Mouse (Mus musculus) cerebellum, adult (tissue): ENCODE results near the gene Shroom4.

Source experiments
- ATAC-seq: cut with Nextera tagmentation; 2 replicates; pipeline ENCODE4 v1.9.2; 2017; ENCODE audit warnings: mild to moderate bottlenecking, moderate library complexity, mixed read lengths; ENCODE audit not compliant: insufficient number of reproducible peaks, low FRiP score, low TSS enrichment

Shroom4 gene

DNA sequence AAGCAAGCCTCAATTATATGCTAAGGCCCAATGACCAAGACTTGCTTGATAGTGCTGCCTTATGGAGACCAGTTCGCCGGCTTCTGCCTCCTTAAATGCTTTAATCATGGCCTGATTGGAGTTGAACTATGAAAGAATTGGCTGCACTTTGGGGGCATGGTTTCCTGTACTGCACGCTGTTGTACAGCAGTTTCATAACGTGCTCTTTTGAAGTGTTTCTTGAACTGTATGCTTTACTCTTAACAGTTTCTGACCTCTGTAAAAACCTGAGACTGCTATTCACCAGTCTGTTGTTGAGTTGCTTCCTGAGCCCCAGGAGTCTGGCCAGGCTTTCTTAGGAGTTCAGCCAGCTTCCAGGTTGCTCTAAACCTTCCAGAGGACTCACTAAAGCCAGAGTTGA lies 90.8 kb downstream of the Shroom4 start:
- no peak for ATAC-seq

GRCm38 (mm10) chrX:6495456-6495855 lies 95.8 kb downstream of the Shroom4 start:
- ATAC-seq, result no peak

GRCm38 (mm10) chrX:6496374-6496773 lies 96.7 kb downstream of the Shroom4 start:
- no peak for ATAC-seq

DNA sequence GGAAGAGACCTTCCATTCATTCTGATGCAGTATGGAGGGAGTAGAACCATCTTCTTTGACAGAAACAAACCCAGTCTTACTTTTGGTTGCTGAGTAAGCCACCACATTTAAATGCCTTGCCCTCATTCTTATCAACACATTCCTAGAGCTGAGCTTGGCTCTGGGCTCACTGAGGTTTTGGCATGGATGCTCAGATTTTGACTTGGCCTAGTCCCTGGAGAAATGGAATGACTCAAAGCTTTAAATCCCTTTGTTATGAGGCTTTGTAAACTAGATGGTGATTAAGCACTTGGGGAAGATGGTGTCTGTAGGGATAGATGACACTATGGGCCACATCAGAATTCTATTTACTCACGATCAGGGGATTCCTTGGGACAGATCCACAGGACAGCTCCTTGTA lies 102.2 kb downstream of the Shroom4 start:
- no peak for ATAC-seq

DNA sequence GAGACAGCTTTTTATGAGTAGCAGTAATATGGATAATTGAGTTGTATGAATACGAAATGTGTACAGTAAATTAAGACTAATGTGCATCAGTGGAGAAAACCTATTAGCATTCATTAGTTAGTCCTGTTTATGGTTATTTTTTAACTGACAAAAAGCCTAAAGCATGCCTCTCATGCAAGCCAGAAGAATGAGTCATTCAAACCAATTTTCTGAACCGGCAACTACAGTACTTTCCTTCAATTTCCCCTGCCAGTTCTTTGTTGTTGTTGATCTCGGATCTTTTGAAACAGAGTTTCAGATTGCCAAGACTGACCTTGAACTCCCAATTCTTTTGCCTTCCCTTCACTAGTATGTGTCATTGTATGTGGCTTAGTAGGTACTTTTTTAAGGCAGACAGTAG lies 117.6 kb downstream of the Shroom4 start:
- ATAC-seq, result no peak

DNA sequence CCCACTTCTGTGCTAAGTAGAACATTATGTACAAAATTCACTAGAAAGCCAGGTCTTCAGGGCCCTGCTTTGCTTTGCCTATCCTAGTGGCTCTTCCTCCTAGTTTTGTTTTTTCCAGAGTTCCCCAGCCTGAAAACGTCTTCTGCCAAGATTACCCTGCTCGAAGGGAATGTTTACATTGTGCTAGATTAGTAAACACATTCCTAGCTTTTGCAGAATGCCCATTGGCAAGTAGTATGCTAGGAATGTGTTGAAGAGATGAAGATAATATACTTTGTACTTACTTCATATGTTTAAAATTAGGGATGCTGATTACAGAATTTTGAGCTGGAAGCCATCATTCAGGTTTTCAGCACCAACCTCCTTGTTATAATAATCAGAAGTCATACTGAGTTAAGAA lies 118.8 kb downstream of the Shroom4 start:
- no peak for ATAC-seq

- no peak for ATAC-seq
These were observed 123.3 kb downstream of the Shroom4 start for GRCm38 (mm10) chrX:6522935-6523334.

- ATAC-seq, result no peak
These were observed 137.0 kb downstream of the Shroom4 start for GRCm38 (mm10) chrX:6536636-6537035.

DNA sequence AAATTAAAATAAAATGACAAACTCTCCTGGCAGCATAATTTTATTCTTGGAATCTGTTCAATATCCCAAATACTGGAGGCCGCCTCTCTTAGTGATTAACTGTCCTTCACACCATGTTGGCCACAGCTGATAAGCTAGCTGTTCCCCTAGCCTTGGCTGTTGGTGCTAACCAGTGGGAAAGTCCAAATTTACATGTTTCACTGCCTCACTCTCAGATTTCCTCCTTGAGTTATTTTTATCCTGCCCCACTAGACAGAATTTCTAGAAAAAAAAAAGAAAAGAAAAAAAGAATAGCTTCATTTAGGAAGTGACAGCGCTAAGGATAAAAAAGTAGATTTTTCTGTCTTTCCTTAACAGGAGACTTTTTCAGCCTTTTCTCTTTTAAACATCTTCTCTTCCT lies 138.0 kb downstream of the Shroom4 start:
- no peak for ATAC-seq

DNA sequence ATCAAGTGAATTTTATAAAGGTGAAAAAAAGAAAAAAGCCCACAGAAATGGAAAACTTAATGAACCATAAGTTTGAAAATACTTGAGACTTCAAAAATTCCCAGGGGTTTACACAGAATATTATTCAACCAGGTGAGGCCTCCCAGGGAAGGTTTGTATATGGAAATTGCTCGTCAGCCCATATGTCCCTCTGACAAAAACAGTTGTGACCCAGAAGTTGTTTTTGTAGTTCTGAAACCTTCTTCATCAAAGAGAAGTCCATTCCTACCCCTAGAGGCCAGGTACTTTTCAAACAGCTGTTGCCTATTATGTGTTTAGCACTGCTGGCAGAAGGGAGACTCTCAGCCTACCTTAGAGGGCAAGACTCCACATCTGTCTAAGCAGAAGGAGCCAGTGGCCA lies 165.4 kb downstream of the Shroom4 start:
- ATAC-seq, result no peak

GRCm38 (mm10) chrX:6574511-6574910 lies 174.9 kb downstream of the Shroom4 start:
- no peak for ATAC-seq

DNA sequence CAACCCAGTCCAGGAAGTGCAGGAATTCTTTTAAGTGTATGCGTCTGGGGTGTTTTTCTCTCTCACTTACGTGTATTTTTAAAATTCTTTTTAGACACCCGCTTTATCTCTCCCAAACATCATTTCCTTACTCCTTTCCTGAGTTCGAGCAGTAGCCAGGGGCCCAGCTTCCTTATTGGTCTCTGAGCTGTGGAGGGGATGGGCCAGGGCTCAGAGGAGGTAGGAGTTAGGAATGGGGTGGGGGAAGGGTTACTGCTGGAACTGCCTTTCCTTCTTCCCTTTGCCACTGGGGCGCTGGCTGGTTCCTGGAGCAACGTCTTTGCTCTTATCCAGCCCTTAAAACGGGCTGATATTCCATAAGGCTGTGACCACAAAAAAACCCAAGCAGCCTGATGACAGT lies 177.3 kb downstream of the Shroom4 start:
- ATAC-seq, result no peak

DNA sequence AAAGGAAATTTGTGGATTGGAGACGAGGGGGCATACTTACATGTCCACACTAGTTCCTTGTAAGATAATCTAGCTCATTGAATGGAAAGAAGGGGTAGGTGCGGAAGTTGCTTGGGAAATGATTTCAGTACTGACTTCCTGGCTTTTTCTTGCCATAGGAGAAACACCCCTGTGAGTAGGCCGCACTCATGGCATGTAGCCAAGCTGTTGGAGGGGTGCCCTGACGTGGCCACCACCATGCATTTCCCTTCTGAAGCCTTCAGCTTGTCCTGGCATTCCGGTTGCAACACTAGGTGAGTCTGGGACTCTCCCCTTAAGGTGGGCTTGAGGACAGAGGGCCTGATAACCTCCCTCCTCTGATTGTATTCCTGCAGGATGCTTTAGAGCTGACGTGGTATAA lies 181.0 kb downstream of the Shroom4 start:
- ATAC-seq, result no peak

GRCm38 (mm10) chrX:6581181-6581580 lies 181.5 kb downstream of the Shroom4 start:
- ATAC-seq, result no peak

- ATAC-seq, result no peak
These were observed 183.0 kb downstream of the Shroom4 start for GRCm38 (mm10) chrX:6582646-6583045.

DNA sequence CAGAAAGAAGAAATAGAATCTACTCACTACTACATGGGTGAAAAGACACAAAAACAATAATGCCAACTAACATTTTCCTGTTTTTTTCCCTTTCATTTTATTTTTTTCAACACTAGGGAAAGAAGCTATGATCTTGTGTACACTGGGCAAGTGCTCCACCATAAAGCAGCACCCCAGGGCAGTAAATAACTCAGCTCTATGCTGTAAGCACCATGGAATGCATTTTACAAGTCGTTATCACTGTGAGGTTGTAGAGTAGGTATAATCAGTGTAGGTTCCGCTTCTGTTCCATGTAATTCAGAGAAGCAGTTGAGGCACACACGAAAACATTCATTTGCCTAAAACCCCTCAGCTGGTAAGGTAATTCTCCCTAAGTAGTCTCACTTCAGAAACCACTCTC lies 194.5 kb downstream of the Shroom4 start:
- ATAC-seq, result no peak

DNA sequence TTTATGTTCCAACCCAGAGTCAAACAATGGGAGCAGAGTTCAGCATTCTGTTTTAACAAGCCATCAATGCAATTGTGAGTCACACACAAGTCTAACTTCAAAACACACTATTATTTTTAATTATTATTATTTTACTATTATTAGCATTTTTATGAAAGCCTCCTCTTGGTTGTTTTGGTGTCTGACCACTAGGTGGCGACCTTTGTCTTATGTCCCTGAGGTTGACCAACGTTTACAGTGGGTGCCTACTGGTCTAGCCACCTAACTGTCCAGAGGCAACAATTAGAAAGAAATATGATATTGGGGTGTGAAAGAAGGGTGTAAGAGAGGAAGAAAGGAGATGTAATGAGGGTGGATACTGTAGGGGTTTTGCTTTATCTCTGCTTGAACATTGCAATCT lies 254.4 kb downstream of the Shroom4 start:
- ATAC-seq, result no peak

DNA sequence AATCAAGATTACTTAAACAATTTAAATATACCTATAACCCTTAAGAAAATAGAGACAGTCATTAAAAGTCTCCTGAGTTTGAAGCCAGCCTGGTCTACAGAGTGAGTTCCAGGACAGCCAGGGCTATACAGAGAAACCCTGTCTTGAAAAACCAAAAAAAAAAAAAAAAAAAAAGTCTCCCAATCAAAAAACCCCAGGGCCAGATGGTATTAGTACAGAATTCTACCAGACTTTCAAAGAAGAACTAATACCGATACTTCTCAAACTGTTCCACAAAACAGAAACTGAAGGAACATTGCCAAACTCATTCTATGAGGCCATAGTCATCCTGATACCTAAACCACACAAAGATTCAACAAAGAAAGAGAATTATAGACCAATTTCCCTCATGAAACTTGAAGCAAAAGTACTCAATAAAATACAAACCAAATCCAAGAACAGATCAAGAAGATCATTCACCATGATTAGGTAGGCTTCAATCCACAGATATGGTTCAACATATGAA lies 259.2 kb downstream of the Shroom4 start:
- ATAC-seq, result no peak
